Comparison of ENCODE assay signal across 9 mouse cellular contexts in genomic region chrX:36551351-36551750, GRCm38 (mm10). TPM values are rescaled to one million over a fixed set of nuclear protein-coding genes. Genes with fewer than 3 reads are reported as not detected.
A peak's percentile ranks its signal among the peaks of the same experiment; 100 is the strongest.
DNase-seq lines count a peak whose midpoint lies in the region; ATAC-seq lines count a peak whose summit lies in the region.
"Had no signal": no experiment of that assay in that cellular context is flagged by ENCODE, and none has a peak within 500 bp of the region (broad histone marks: within the 10 kb centered on the region; RNA-seq: fewer than 3 reads in every experiment).

No protein-coding gene starts in this region.

- DNase-seq in kidney, adult 8-10 months, result no peak
- DNase-seq in forebrain, embryonic 14.5 days (ENCODE audit: low spot score), result no peak
- DNase-seq in midbrain, embryonic 14.5 days, result no peak
- no peak for DNase-seq in urinary bladder, adult 18-20 months (ENCODE audit: low spot score in 2 of 2)
- no peak for DNase-seq in thymus, postnatal 25 days

- H3K9me3 ChIP-seq in kidney, embryonic 14.5 days (ENCODE audit: control insufficient read depth, low read length), result no peaks in the 10 kb centered on the region
- H3K9me3 ChIP-seq in forebrain, embryonic 14.5 days (replicated peaks; ENCODE audit: control insufficient read depth, low read length), result no peaks in the 10 kb centered on the region
- H3K9me3 ChIP-seq in midbrain, embryonic 14.5 days (ENCODE audit: control insufficient read depth, low read length), result no peaks in the 10 kb centered on the region

- peak overlapping the region; percentile 82; the same call in 1 of the 2 replicates for H3K27ac ChIP-seq in kidney, embryonic 14.5 days (ENCODE audit: low read depth, low read length)
- peak overlapping the region; percentile 80 for H3K27ac ChIP-seq in brown adipose tissue, adult 24 weeks (replicated peaks; ENCODE audit: low read depth, low read length)
- H3K27ac ChIP-seq in forebrain, embryonic 14.5 days (ENCODE audit: low read depth, low read length), result peak overlapping the region; percentile 52
- H3K27ac ChIP-seq in midbrain, embryonic 14.5 days (replicated peaks; ENCODE audit: low read depth, low read length), result peak overlapping the region; percentile 52

- H3K4me1 ChIP-seq in kidney, embryonic 14.5 days (ENCODE audit: control insufficient read depth, insufficient read depth, low read length), result 0 out of 2 replicates have a peak, but pooled peaks cover 3% of the 10 kb centered on the region
- no peaks in the 10 kb centered on the region for H3K4me1 ChIP-seq in brown adipose tissue, adult 24 weeks (ENCODE audit: control insufficient read depth, insufficient read depth, insufficient read length, low read length)
- H3K4me1 ChIP-seq in forebrain, embryonic 14.5 days (ENCODE audit: control insufficient read depth, insufficient read depth, low read length), result no peaks in the 10 kb centered on the region
- no peaks in the 10 kb centered on the region for H3K4me1 ChIP-seq in midbrain, embryonic 14.5 days (ENCODE audit: control insufficient read depth, insufficient read depth, low read length)

- no peak for ATAC-seq in kidney, embryonic 14.5 days (ENCODE audit: low FRiP score, low TSS enrichment)
- ATAC-seq in forebrain, embryonic 14.5 days, result no peak; the same call in 1 of the 2 replicates
- ATAC-seq in midbrain, embryonic 14.5 days (ENCODE audit: low FRiP score, low TSS enrichment), result no peak
- ATAC-seq in monocyte, adult 5-6 weeks (replicated peaks; ENCODE audit: insufficient number of reproducible peaks, low FRiP score, low TSS enrichment, poor library complexity, severe bottlenecking), result no peak

- WGBS in kidney, embryonic 14.5 days, result 48% methylated on average over 6 of the region's 6 CpGs
- WGBS in forebrain, embryonic 14.5 days, result 38% methylated on average over 6 of the region's 6 CpGs
- WGBS in midbrain, embryonic 14.5 days, result 41% methylated on average over 6 of the region's 6 CpGs

- no peaks in the 10 kb centered on the region for H3K27me3 ChIP-seq in kidney, embryonic 14.5 days (ENCODE audit: control insufficient read depth, insufficient read depth, low read length)
- no peaks in the 10 kb centered on the region for H3K27me3 ChIP-seq in forebrain, embryonic 14.5 days (replicated peaks; ENCODE audit: control insufficient read depth, insufficient read depth, low read length)
- H3K27me3 ChIP-seq in midbrain, embryonic 14.5 days (ENCODE audit: control insufficient read depth, insufficient read depth, low read length), result no peaks in the 10 kb centered on the region

- no peak overlapping the region for H3K4me3 ChIP-seq in kidney, embryonic 14.5 days (ENCODE audit: low read length)
- H3K4me3 ChIP-seq in brown adipose tissue, adult 24 weeks (ENCODE audit: insufficient read depth, low read depth, low read length), result peak overlapping the region; percentile 31
- no peak overlapping the region for H3K4me3 ChIP-seq in forebrain, embryonic 14.5 days (ENCODE audit: low read depth, low read length)
- no peak overlapping the region for H3K4me3 ChIP-seq in midbrain, embryonic 14.5 days (replicated peaks; ENCODE audit: low read depth, low read length)

- H3K9ac ChIP-seq in kidney, embryonic 14.5 days (ENCODE audit: low read depth, low read length), result no peak overlapping the region
- no peak overlapping the region for H3K9ac ChIP-seq in forebrain, embryonic 14.5 days (ENCODE audit: low read length)
- H3K9ac ChIP-seq in midbrain, embryonic 14.5 days (replicated peaks; ENCODE audit: low read length), result no peak overlapping the region

- no peaks in the 10 kb centered on the region for H3K36me3 ChIP-seq in kidney, embryonic 14.5 days (ENCODE audit: control insufficient read depth, insufficient read depth, low read length)
- no peaks in the 10 kb centered on the region for H3K36me3 ChIP-seq in forebrain, embryonic 14.5 days (ENCODE audit: control insufficient read depth, insufficient read depth, low read length)
- H3K36me3 ChIP-seq in midbrain, embryonic 14.5 days (ENCODE audit: control insufficient read depth, insufficient read depth, low read length), result no peaks in the 10 kb centered on the region

- H3K4me2 ChIP-seq in kidney, embryonic 14.5 days (replicated peaks; ENCODE audit: low read depth, low read length), result no peak overlapping the region
- H3K4me2 ChIP-seq in forebrain, embryonic 14.5 days (ENCODE audit: low read length), result no peak overlapping the region
- no peak overlapping the region for H3K4me2 ChIP-seq in midbrain, embryonic 14.5 days (ENCODE audit: low read length)

RNA-seq across cellular contexts. Expression of gene Pgrmc1, which starts 46.7 kb away (rescaled TPM):
- 256 and 282 TPM in 2 replicates for polyA plus RNA-seq in kidney, embryonic 14.5 days (2014; fragmentation: Nextera tagmentation; extraction: Ambion mirVana)
- polyA plus RNA-seq in brown adipose tissue, adult 24 weeks (2012; ENCODE audit: insufficient read depth, insufficient read length, missing spikeins), result 105 and 109 TPM in 2 replicates
- polyA plus RNA-seq in forebrain, embryonic 14.5 days (2014; fragmentation: Nextera tagmentation; extraction: Ambion mirVana), result 583 and 650 TPM in 2 replicates
- 708 and 733 TPM in 2 replicates for polyA plus RNA-seq in midbrain, embryonic 14.5 days (2014; fragmentation: Nextera tagmentation; extraction: Ambion mirVana)
- total RNA-seq in monocyte, adult 5-6 weeks (2017), result 56.2 to 87.7 TPM (median 86.7 TPM) in 3 replicates

RNA-seq across cellular contexts. Expression of gene Gm14569, which starts 59.7 kb away (rescaled TPM):
- not detected in 2 replicates for polyA plus RNA-seq in kidney, embryonic 14.5 days (2014; fragmentation: Nextera tagmentation; extraction: Ambion mirVana)
- polyA plus RNA-seq in brown adipose tissue, adult 24 weeks (2012; ENCODE audit: insufficient read depth, insufficient read length, missing spikeins), result not detected in 2 replicates
- not detected in 2 replicates for polyA plus RNA-seq in forebrain, embryonic 14.5 days (2014; fragmentation: Nextera tagmentation; extraction: Ambion mirVana)
- polyA plus RNA-seq in midbrain, embryonic 14.5 days (2014; fragmentation: Nextera tagmentation; extraction: Ambion mirVana), result not detected in 2 replicates
- total RNA-seq in monocyte, adult 5-6 weeks (2017), result 0.21 TPM in 1 of 3 replicates, not detected in the others
- polyA plus RNA-seq: limb, embryonic 11.5 days had no signal
